Mouse (Mus musculus) erythroblast, embryonic 14.5 days (primary cell): ENCODE measurements around the gene Cd59a. TPM values are rescaled to one million over a fixed set of nuclear protein-coding genes. Genes with fewer than 3 reads are reported as not detected.

Experiments used
- H3K27me3 ChIP-seq: 2 replicates; pipeline ENCODE4 v1.6.1; 2012; ENCODE audit warnings: inconsistent platforms; ENCODE audit not compliant: control insufficient read depth
- H3K36me3 ChIP-seq: 2 replicates; pipeline ENCODE4 v1.6.1; 2012; ENCODE audit warnings: mild to moderate bottlenecking, inconsistent platforms; ENCODE audit not compliant: control insufficient read depth
- H3K4me1 ChIP-seq: 2 replicates; pipeline ENCODE4 v1.6.1; 2012; ENCODE audit warnings: inconsistent platforms; ENCODE audit not compliant: control insufficient read depth
- H3K4me3 ChIP-seq: replicated peaks from 2 replicates; pipeline ENCODE3; 2012; ENCODE audit warnings: moderate library complexity, mild to moderate bottlenecking, inconsistent platforms
- H3K9me3 ChIP-seq: 2 replicates; pipeline ENCODE4 v1.6.1; 2012; ENCODE audit warnings: low read length, inconsistent platforms, mixed read lengths; ENCODE audit not compliant: control insufficient read depth
- GATA1 ChIP-seq: IDR thresholded peaks from 2 replicates; pipeline ENCODE4 v1.6.1; 2012; ENCODE audit warnings: low read length, inconsistent platforms, mixed read lengths
- TAL1 ChIP-seq: IDR thresholded peaks from 3 replicates; pipeline ENCODE4 v1.6.1; 2012; ENCODE audit warnings: low read length, inconsistent platforms, mixed read lengths
- polyA plus RNA-seq: library from polyadenylated mRNA; stranded (reverse); fragments of >175 nt; gene quantifications from 2 replicates; pipeline ENCODE4 v1.2.3, GENCODE M21; 2012

Gene Cd59a
- polyA plus RNA-seq, 1 experiment, result 2.0 TPM

- H3K4me3 ChIP-seq, result no peak overlapping the region
- TF ChIP-seq GATA1 (no peak), TAL1 (no peak)
- peaks cover 12% of the 10 kb centered on the region for H3K27me3 ChIP-seq
- peaks cover 9% of the 10 kb centered on the region for H3K9me3 ChIP-seq
- H3K4me1 ChIP-seq, result peaks cover 10% of the 10 kb centered on the region
- no peaks in the 10 kb centered on the region for H3K36me3 ChIP-seq
Observed at GRCm38 (mm10) chr2:104150608-104151397, 55.2 kb downstream of the Cd59a start.

GRCm38 (mm10) chr2:104153345-104153744, 57.7 kb downstream of the Cd59a start:
- H3K9me3 ChIP-seq, result no peaks in the 10 kb centered on the region
- TF ChIP-seq GATA1 (no peak), TAL1 (no peak)
- H3K4me3 ChIP-seq, result no peak overlapping the region
- no peaks in the 10 kb centered on the region for H3K36me3 ChIP-seq
- no peaks in the 10 kb centered on the region for H3K4me1 ChIP-seq
- H3K27me3 ChIP-seq, result peaks cover 6% of the 10 kb centered on the region

GRCm38 (mm10) chr2:104153876-104154275, 58.3 kb downstream of the Cd59a start:
- TF ChIP-seq GATA1, result no peak
- no peak for TF ChIP-seq TAL1
- no peaks in the 10 kb centered on the region for H3K36me3 ChIP-seq
- H3K9me3 ChIP-seq, result no peaks in the 10 kb centered on the region
- peaks cover 6% of the 10 kb centered on the region for H3K27me3 ChIP-seq
- H3K4me1 ChIP-seq, result no peaks in the 10 kb centered on the region
- no peak overlapping the region for H3K4me3 ChIP-seq

- Histone ChIP-seq H3K4me1 (no peaks in the 10 kb centered on the region), H3K4me3 (no peak overlapping the region), H3K27me3 (peaks cover 2% of the 10 kb centered on the region), H3K36me3 (no peaks in the 10 kb centered on the region), H3K9me3 (no peaks in the 10 kb centered on the region)
- TF ChIP-seq GATA1, result no peak
- no peak for TF ChIP-seq TAL1
Observed at GRCm38 (mm10) chr2:104157831-104158230, 62.2 kb downstream of the Cd59a start.

DNA sequence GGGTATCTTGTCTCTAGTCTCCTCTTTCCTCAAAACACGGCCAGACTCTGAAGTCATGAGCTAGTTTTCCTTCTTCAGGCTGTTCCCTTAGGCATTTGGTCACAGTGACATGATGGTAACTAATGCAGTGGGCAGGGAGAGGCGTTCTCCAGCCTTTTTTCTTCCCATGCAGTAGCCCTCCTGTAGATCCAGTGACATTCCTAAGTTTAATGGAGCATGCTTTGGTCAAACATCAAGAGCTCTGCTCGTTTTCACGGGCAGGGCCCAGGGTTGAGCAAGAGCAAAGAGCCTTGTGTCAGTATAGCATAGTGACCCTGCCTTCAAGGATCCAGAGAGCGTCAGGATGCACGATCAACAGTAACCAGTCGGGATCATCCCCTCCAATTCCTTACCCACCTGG, 67.8 kb downstream of the Cd59a start:
- Histone ChIP-seq H3K4me3 (no peak overlapping the region), H3K36me3 (no peaks in the 10 kb centered on the region), H3K9me3 (no peaks in the 10 kb centered on the region), H3K27me3 (no peaks in the 10 kb centered on the region), H3K4me1 (no peaks in the 10 kb centered on the region)
- TF ChIP-seq GATA1 (no peak), TAL1 (no peak)

DNA sequence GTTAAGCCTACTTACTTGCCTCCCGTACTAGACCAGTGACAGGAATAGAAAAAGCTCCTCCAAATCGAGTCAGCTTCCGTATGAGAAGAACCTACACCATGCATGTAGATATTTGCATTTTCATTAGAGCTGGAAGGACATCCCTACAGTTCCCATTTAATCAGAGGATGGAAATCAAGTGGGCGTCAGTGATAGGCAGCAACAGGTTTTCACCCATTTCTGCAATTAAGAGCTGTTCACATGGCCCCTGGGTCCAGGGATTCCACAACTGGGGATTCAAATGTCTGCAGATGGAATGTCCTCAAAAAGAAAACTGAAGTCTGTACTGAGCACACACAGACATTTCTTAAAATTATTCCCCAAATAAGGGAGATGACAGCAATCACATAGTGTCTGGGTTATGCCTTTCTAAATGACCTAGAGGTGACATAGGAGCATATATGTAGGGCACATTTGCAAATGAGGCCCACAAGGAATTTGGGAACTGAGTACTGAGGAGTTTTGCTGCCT, 68.4 kb downstream of the Cd59a start:
- no peaks in the 10 kb centered on the region for H3K27me3 ChIP-seq
- no peaks in the 10 kb centered on the region for H3K9me3 ChIP-seq
- H3K4me1 ChIP-seq, result no peaks in the 10 kb centered on the region
- H3K4me3 ChIP-seq, result no peak overlapping the region
- no peaks in the 10 kb centered on the region for H3K36me3 ChIP-seq
- TF ChIP-seq TAL1 (no peak), GATA1 (no peak)

Other genes with a start within 250 kb of the Cd59a start
- 141 and 161 TPM in 2 replicates for gene Lmo2, start 137.8 kb upstream of the Cd59a start, polyA plus RNA-seq
- gene Fbxo3, start 68.1 kb upstream of the Cd59a start, polyA plus RNA-seq, result 0.70 and 0.79 TPM in 2 replicates
- not detected in 2 replicates for gene 4931422A03Rik, start 67.4 kb upstream of the Cd59a start, polyA plus RNA-seq
- gene Gm10912, start 30.0 kb upstream of the Cd59a start, polyA plus RNA-seq, result not detected in 2 replicates
- not detected in 2 replicates for gene Gm10799, start 27.3 kb upstream of the Cd59a start, polyA plus RNA-seq
- gene Cd59b, start 26.0 kb upstream of the Cd59a start, polyA plus RNA-seq, result 0.14 and 0.31 TPM in 2 replicates
- gene A930018P22Rik, start 27.0 kb downstream of the Cd59a start, polyA plus RNA-seq, result 0.86 and 0.96 TPM in 2 replicates